Mouse (Mus musculus): ENCODE measurements at regions not wholly inside any gene's neighbourhood (a gene's known extent, or its start where the extent isn't known, plus 50 kb on each side); places are given as distances from the start of the nearest gene placed in this dataset.

- TF ChIP-seq CTCF (IDR thresholded peaks at IDR 0.05; ENCODE audit: low read depth, low read length) (no peak), POLR2A (IDR thresholded peaks at IDR 0.05; ENCODE audit: insufficient read depth, low read length) (no peak)
Measured at GRCm38 (mm10) chr6:15537279-15537678, 183.2 kb upstream of the Mdfic start.
